Mouse (Mus musculus) cerebellum, adult 2 months (tissue): ENCODE measurements around the gene Tsn.

Experiments used
- CTCF ChIP-seq: fragments of 200-500 bp; IDR thresholded peaks from 2 replicates; pipeline ENCODE4 v1.5.1; 2011; ENCODE audit warnings: low read depth, mild to moderate bottlenecking, control low read depth, low read length, moderate library complexity, borderline replicate concordance; ENCODE audit not compliant: insufficient read depth
- POLR2A ChIP-seq: fragments of 200-500 bp; IDR thresholded peaks from 2 replicates; pipeline ENCODE4 v1.6.1; 2011; ENCODE audit warnings: low read length, control low read depth, borderline replicate concordance; ENCODE audit not compliant: insufficient read depth

- TF ChIP-seq POLR2A (peak; percentile 80), CTCF (no peak)
Measured at GRCm38 (mm10) chr1:118310780-118311621, 538 bp downstream of the Tsn start.
